ENCODE assay signal across 11 mouse cellular contexts in the genomic region with DNA sequence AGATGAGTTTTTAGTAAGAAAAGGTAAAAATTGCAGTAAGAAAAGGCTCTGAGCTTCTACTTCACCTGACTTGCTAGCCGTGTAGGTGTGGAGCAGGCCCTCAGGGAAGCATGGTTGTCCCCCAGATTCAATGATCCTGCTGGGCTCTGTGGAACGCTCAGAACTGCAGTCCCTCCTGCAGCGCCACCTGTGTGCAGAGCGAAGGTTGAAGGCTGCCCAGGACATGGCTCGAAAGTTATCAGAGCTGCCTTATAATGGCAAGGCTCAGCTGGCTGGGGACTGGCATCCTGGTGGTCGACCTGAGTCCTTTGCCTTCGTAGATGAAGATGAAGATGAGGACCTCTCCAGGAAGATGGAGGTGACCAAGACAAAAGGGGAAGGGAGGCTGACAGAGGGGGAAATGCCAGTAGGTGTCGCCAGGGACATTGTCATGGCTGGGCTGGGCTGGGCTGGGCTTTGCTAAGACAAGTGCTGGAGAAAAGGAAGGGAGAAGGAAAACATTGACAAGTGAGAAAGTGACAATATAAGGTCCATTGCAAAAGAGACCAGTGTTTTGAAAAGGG. TPM values are rescaled to one million over a fixed set of nuclear protein-coding genes. Genes with fewer than 3 reads are reported as not detected.
A peak's percentile ranks its signal among the peaks of the same experiment; 100 is the strongest.
DNase-seq lines count a peak whose midpoint lies in the region; ATAC-seq and TF ChIP-seq lines count a peak whose summit lies in the region.
"Had no signal": no experiment of that assay in that cellular context is flagged by ENCODE, and none has a peak within 500 bp of the region (broad histone marks: within the 10 kb centered on the region; RNA-seq: fewer than 3 reads in every experiment).

No protein-coding gene starts in this region.

- 49% methylated on average over 8 of the region's 8 CpGs for WGBS in limb, embryonic 10.5 days

- no peak overlapping the region for H3K27ac ChIP-seq in layer of hippocampus, adult 2 months
- H3K27ac ChIP-seq in limb, embryonic 10.5 days, result no peak overlapping the region
- H3K27ac ChIP-seq: embryonic facial prominence, embryonic 15.5 days; limb, embryonic 13.5 days had no signal

- DNase-seq in cerebellum, postnatal 10 days, result peak; percentile 66
- no peak for DNase-seq in cerebellum, postnatal 4 days (ENCODE audit: low spot score in 2 of 2)
- no peak for DNase-seq in layer of hippocampus, adult 2 months (ENCODE audit: low spot score in 2 of 2)
- no peak for DNase-seq in layer of hippocampus, adult 9-11 months
- peak; percentile 12 for DNase-seq in 416B (ENCODE audit: low read depth)
- no peak for DNase-seq in limb, embryonic 10.5 days (ENCODE audit: low spot score)
- no peak for DNase-seq in gastrocnemius, postnatal 4 days (ENCODE audit: low spot score in 2 of 2)
- DNase-seq: gastrocnemius, postnatal 14 days had no signal

- peak; percentile 35; the same call in 1 of the 2 replicates for TF ChIP-seq CTCF in layer of hippocampus, adult 2 months (conservative IDR thresholded peaks at IDR 0.05)

- peaks cover 60% of the 10 kb centered on the region for H3K36me3 ChIP-seq in limb, embryonic 10.5 days
- H3K36me3 ChIP-seq: embryonic facial prominence, embryonic 15.5 days had no signal

- ATAC-seq in common myeloid progenitor, adult 5-6 weeks (replicated peaks; ENCODE audit: low read depth, poor library complexity, severe bottlenecking), result peak; percentile 65

- no peak overlapping the region for H3K4me3 ChIP-seq in layer of hippocampus, adult 2 months
- no peak overlapping the region for H3K4me3 ChIP-seq in limb, embryonic 10.5 days
- H3K4me3 ChIP-seq: embryonic facial prominence, embryonic 15.5 days; limb, embryonic 13.5 days had no signal

- H3K27me3 ChIP-seq in limb, embryonic 10.5 days (ENCODE audit: low read depth, poor library complexity, severe bottlenecking), result no peaks in the 10 kb centered on the region
- H3K27me3 ChIP-seq: embryonic facial prominence, embryonic 15.5 days; limb, embryonic 13.5 days had no signal

- H3K4me1 ChIP-seq in limb, embryonic 10.5 days, result no peaks in the 10 kb centered on the region
- H3K4me1 ChIP-seq: embryonic facial prominence, embryonic 15.5 days; limb, embryonic 13.5 days had no signal

- no peaks in the 10 kb centered on the region for H3K9me3 ChIP-seq in limb, embryonic 10.5 days (replicated peaks)
- H3K9me3 ChIP-seq: embryonic facial prominence, embryonic 15.5 days; limb, embryonic 13.5 days had no signal

RNA-seq across cellular contexts. Expression of a gene that starts 14.5 kb away (rescaled TPM):
- total RNA-seq in layer of hippocampus, adult 2 months (2021), result 10 to 100 TPM; 76.1 to 76.4 TPM
- total RNA-seq in common myeloid progenitor, adult 5-6 weeks (2017), result not detected in 2 replicates
- 0.44 and 0.65 TPM in 2 replicates for polyA plus RNA-seq in limb, embryonic 10.5 days (2016; fragmentation: Nextera tagmentation; extraction: Ambion mirVana)
- total RNA-seq in gastrocnemius, postnatal 4 days (2021), result 1 to 10 TPM; 2.2 TPM

RNA-seq across cellular contexts. Expression of a gene that starts 23.4 kb away (rescaled TPM):
- 1 to 10 TPM; 4.8 to 6.0 TPM for total RNA-seq in layer of hippocampus, adult 2 months (2021)
- not detected in 2 replicates for total RNA-seq in common myeloid progenitor, adult 5-6 weeks (2017)
- polyA plus RNA-seq in limb, embryonic 10.5 days (2016; fragmentation: Nextera tagmentation; extraction: Ambion mirVana), result 0.59 and 0.64 TPM in 2 replicates
- 10 to 100 TPM; 33.8 to 41.2 TPM for total RNA-seq in gastrocnemius, postnatal 4 days (2021)

RNA-seq across cellular contexts. Expression of a gene that starts 39.5 kb away (rescaled TPM):
- total RNA-seq in layer of hippocampus, adult 2 months (2021), result 10 to 100 TPM; 44.3 to 44.5 TPM
- 34.5 and 48.0 TPM in 2 replicates for total RNA-seq in common myeloid progenitor, adult 5-6 weeks (2017)
- 115 and 126 TPM in 2 replicates for polyA plus RNA-seq in limb, embryonic 10.5 days (2016; fragmentation: Nextera tagmentation; extraction: Ambion mirVana)
- 100 to 1,000 TPM; 113 to 128 TPM for total RNA-seq in gastrocnemius, postnatal 4 days (2021)

RNA-seq across cellular contexts. Expression of a gene that starts 45.1 kb away (rescaled TPM):
- 10 to 100 TPM; 22.7 to 25.8 TPM for total RNA-seq in layer of hippocampus, adult 2 months (2021)
- 88.4 and 100 TPM in 2 replicates for total RNA-seq in common myeloid progenitor, adult 5-6 weeks (2017)
- 77.0 and 91.8 TPM in 2 replicates for polyA plus RNA-seq in limb, embryonic 10.5 days (2016; fragmentation: Nextera tagmentation; extraction: Ambion mirVana)
- total RNA-seq in gastrocnemius, postnatal 4 days (2021), result 10 to 100 TPM; 21.1 to 23.0 TPM

RNA-seq across cellular contexts. Expression of a gene that starts 48.1 kb away (rescaled TPM):
- total RNA-seq in layer of hippocampus, adult 2 months (2021), result not detected
- total RNA-seq in common myeloid progenitor, adult 5-6 weeks (2017), result not detected in 2 replicates
- polyA plus RNA-seq in limb, embryonic 10.5 days (2016; fragmentation: Nextera tagmentation; extraction: Ambion mirVana), result 0.25 and 1.2 TPM in 2 replicates
- not detected for total RNA-seq in gastrocnemius, postnatal 4 days (2021)
- total RNA-seq: gastrocnemius, postnatal 14 days had no signal

Comparison
In these comparisons a context has a peak if more than half of its experiments do, and no peak if none do; other contexts are left out.
1. DNase-seq: peak in cerebellum, postnatal 10 days (2 of 2) and 416B (single experiment); none in cerebellum, postnatal 4 days (0 of 2), layer of hippocampus, adult 2 months (0 of 2), layer of hippocampus, adult 9-11 months (single experiment), limb, embryonic 10.5 days (single experiment) and gastrocnemius, postnatal 4 days (0 of 2).
2. RNA of a gene that starts 14.5 kb away (total RNA-seq): 76.1 to 76.4 TPM in layer of hippocampus, adult 2 months; 2.2 TPM in gastrocnemius, postnatal 4 days and not detected in common myeloid progenitor, adult 5-6 weeks; every median in the first group is over 10 times any median in the second.
3. RNA of a gene that starts 23.4 kb away (total RNA-seq): 33.8 to 41.2 TPM in gastrocnemius, postnatal 4 days; 4.8 to 6.0 TPM in layer of hippocampus, adult 2 months and not detected in common myeloid progenitor, adult 5-6 weeks; every median in the first group is over 4 times any median in the second.